Mouse (Mus musculus): ENCODE results near the gene Cnksr2.

Gene Cnksr2

GRCm38 (mm10) chrX:158043057-158043843 is at the start of gene Cnksr2:
TSS of gene Cnksr2 (minus strand) at chrX:158043294.
- peak; percentile 75 for DNase-seq (ENCODE audit: low read depth, low spot score)

GRCm38 (mm10) chrX:158043844-158044140 is 698 bp upstream of the Cnksr2 start:
- DNase-seq (ENCODE audit: low read depth, low spot score): peak; percentile 65

GRCm38 (mm10) chrX:158042255-158043056 is 638 bp downstream of the Cnksr2 start:
- DNase-seq (ENCODE audit: low read depth, low spot score): peak; percentile 46

GRCm38 (mm10) chrX:158041703-158042102 is 1.4 kb downstream of the Cnksr2 start:
- DNase-seq (ENCODE audit: low read depth, low spot score): peak; percentile 78

GRCm38 (mm10) chrX:157951698-157952097 is 91.4 kb downstream of the Cnksr2 start:
- peak; percentile 34 for DNase-seq (ENCODE audit: low read depth, low spot score)

- DNase-seq (ENCODE audit: low read depth, low spot score): peak; percentile 82
Observed at GRCm38 (mm10) chrX:157949256-157949655, 93.8 kb downstream of the Cnksr2 start.

- DNase-seq (ENCODE audit: low read depth, low spot score): peak; percentile 88
Observed at GRCm38 (mm10) chrX:157945121-157945520, 98.0 kb downstream of the Cnksr2 start.

- peak; percentile 48 for DNase-seq (ENCODE audit: low read depth, low spot score)
Observed at GRCm38 (mm10) chrX:157936611-157937010, 106.5 kb downstream of the Cnksr2 start.

- peak; percentile 91 for DNase-seq (ENCODE audit: low read depth, low spot score)
Observed at GRCm38 (mm10) chrX:157920093-157920492, 123.0 kb downstream of the Cnksr2 start.

- DNase-seq (ENCODE audit: low read depth, low spot score): peak; percentile 38
Observed at GRCm38 (mm10) chrX:157829983-157830382, 213.1 kb downstream of the Cnksr2 start.

GRCm38 (mm10) chrX:157818921-157819260 is 224.2 kb downstream of the Cnksr2 start:
- peak; percentile 32 for DNase-seq (ENCODE audit: low read depth, low spot score)

GRCm38 (mm10) chrX:157818207-157818920 is 224.7 kb downstream of the Cnksr2 start, which contains the start of gene Klhl34:
TSS of gene Klhl34 (plus strand) at chrX:157818435.
- DNase-seq (ENCODE audit: low read depth, low spot score): peak; percentile 51

GRCm38 (mm10) chrX:157817571-157818206 is 225.4 kb downstream of the Cnksr2 start:
- DNase-seq (ENCODE audit: low read depth, low spot score): peak; percentile 63

GRCm38 (mm10) chrX:157809721-157810120 is 233.4 kb downstream of the Cnksr2 start:
- DNase-seq (ENCODE audit: low read depth, low spot score): no peak

- DNase-seq (ENCODE audit: low read depth, low spot score): no peak
Observed at GRCm38 (mm10) chrX:157801669-157802068, 241.4 kb downstream of the Cnksr2 start.

Measured in brain, adult 2 months (tissue).